Mouse (Mus musculus) forebrain, postnatal 0 days (tissue): ENCODE results near the gene Eef1a1. TPM values are rescaled to one million over a fixed set of nuclear protein-coding genes. Genes with fewer than 3 reads are reported as not detected.

Experiments
- ATAC-seq: fragments of 200-750 bp; cut with Nextera tagmentation; 2 replicates; pipeline ENCODE4 v1.8.0; 2017; ENCODE audit warnings: mild to moderate bottlenecking, moderate library complexity
- DNase-seq: peaks from one replicate; pipeline ENCODE4 v3.0.0-alpha.2; 2015
- H3K27ac ChIP-seq: fragments of 300-500 bp; sonication (generic); 2 replicates; pipeline ENCODE4 v1.5.1; 2014; ENCODE audit warnings: low read depth, mild to moderate bottlenecking, antibody characterized with exemption, low read length, moderate library complexity, mixed read lengths
- H3K27me3 ChIP-seq: fragments of 300-500 bp; sonication (generic); 2 replicates; pipeline ENCODE4 v1.6.1; 2014; ENCODE audit warnings: mild to moderate bottlenecking, low read length, mixed read lengths; ENCODE audit not compliant: insufficient read depth
- H3K36me3 ChIP-seq: fragments of 300-500 bp; sonication (generic); 2 replicates; pipeline ENCODE4 v1.6.1; 2014; ENCODE audit warnings: mild to moderate bottlenecking, moderate library complexity; ENCODE audit not compliant: insufficient read depth
- H3K4me1 ChIP-seq: fragments of 300-500 bp; sonication (generic); 2 replicates; pipeline ENCODE4 v1.6.1; 2014; ENCODE audit warnings: antibody characterized with exemption; ENCODE audit not compliant: insufficient read depth
- H3K4me2 ChIP-seq: fragments of 300-500 bp; sonication (generic); 2 replicates; pipeline ENCODE4 v1.6.1; 2014; ENCODE audit warnings: low read depth, mild to moderate bottlenecking, moderate library complexity
- H3K4me3 ChIP-seq: fragments of 300-500 bp; sonication (generic); 2 replicates; pipeline ENCODE4 v1.5.1; 2014; ENCODE audit warnings: low read depth, low read length, mixed read lengths
- H3K9ac ChIP-seq: fragments of 300-500 bp; sonication (generic); 2 replicates; pipeline ENCODE4 v1.6.1; 2014; ENCODE audit warnings: mild to moderate bottlenecking
- H3K9me3 ChIP-seq: fragments of 300-500 bp; sonication (generic); 2 replicates; pipeline ENCODE4 v1.6.1; 2016; ENCODE audit warnings: low read length
- CTCF ChIP-seq: sonication (generic); IDR thresholded peaks from 2 replicates; pipeline ENCODE4 v1.5.1; 2016; ENCODE audit warnings: antibody characterized with exemption, control low read depth, low read depth
- WGBS: fragments of 180-500 bp; shearing (Covaris S2); extraction: QIAGEN DNeasy Blood & Tissue Kit; methylation state at CpG from one replicate; pipeline ENCODE4 v1.1.7; 2014; 5-methylcytosine and 5-hydroxymethylcytosine counted together
- polyA plus RNA-seq: library from polyadenylated mRNA; unstranded; fragments of >200 nt; fragmentation: Nextera tagmentation; extraction: Ambion mirVana; gene quantifications from 2 replicates; pipeline ENCODE4 v1.2.1, GENCODE M21; 2015
- total RNA-seq: library from RNA; depleted of rRNA; stranded (reverse); fragments of >200 nt; gene quantifications from 2 replicates; pipeline ENCODE4 v1.2.3, GENCODE M21; 2014

Eef1a1 gene
- total and polyA plus RNA-seq, 2 experiments from 2014 or later: 2,982 to 9,311 TPM

- peak overlapping the region; percentile 75 for H3K9ac ChIP-seq
- DNase-seq (peak; percentile 89), ATAC-seq (peak; percentile 81)
- peak overlapping the region; percentile 50 for H3K4me3 ChIP-seq
- TF ChIP-seq CTCF: peak; percentile 93
- peak overlapping the region; percentile 94 for H3K27ac ChIP-seq
- H3K4me1 ChIP-seq: no peaks in the 10 kb centered on the region
- H3K36me3 ChIP-seq: no peaks in the 10 kb centered on the region
- no peaks in the 10 kb centered on the region for H3K27me3 ChIP-seq
- WGBS: 2% methylated on average over 16 of the region's 16 CpGs
- no peaks in the 10 kb centered on the region for H3K9me3 ChIP-seq
- peak overlapping the region; percentile 83 for H3K4me2 ChIP-seq
Measured at GRCm38 (mm10) chr9:78527767-78528381, 38.9 kb upstream of the Eef1a1 start.

- Histone ChIP-seq H3K9me3 (no peaks in the 10 kb centered on the region), H3K27me3 (no peaks in the 10 kb centered on the region), H3K9ac (peak overlapping the region; percentile 75), H3K4me1 (no peaks in the 10 kb centered on the region), H3K36me3 (no peaks in the 10 kb centered on the region), H3K4me3 (peak overlapping the region; percentile 50), H3K4me2 (peak overlapping the region; percentile 83), H3K27ac (peak overlapping the region; percentile 94)
- peak; percentile 89 for DNase-seq
- under 1% methylated on average over 24 of the region's 24 CpGs for WGBS
- TF ChIP-seq CTCF: peak; percentile 74
- peak; percentile 93 for ATAC-seq
Measured at GRCm38 (mm10) chr9:78527301-78527761, 38.4 kb upstream of the Eef1a1 start.

- Histone ChIP-seq H3K4me1 (no peaks in the 10 kb centered on the region), H3K4me3 (no peak overlapping the region), H3K36me3 (no peaks in the 10 kb centered on the region), H3K27ac (no peak overlapping the region), H3K27me3 (no peaks in the 10 kb centered on the region), H3K9me3 (no peaks in the 10 kb centered on the region), H3K4me2 (no peak overlapping the region), H3K9ac (no peak overlapping the region)
- ATAC-seq (no peak), DNase-seq (no peak)
- TF ChIP-seq CTCF: no peak
- 78% methylated on average over 2 of the region's 2 CpGs for WGBS
Measured at GRCm38 (mm10) chr9:78526206-78526605, 37.3 kb upstream of the Eef1a1 start.

GRCm38 (mm10) chr9:78525451-78526135 is 36.6 kb upstream of the Eef1a1 start:
- Histone ChIP-seq H3K9ac (no peak overlapping the region), H3K4me2 (no peak overlapping the region), H3K27ac (no peak overlapping the region), H3K9me3 (no peaks in the 10 kb centered on the region), H3K36me3 (no peaks in the 10 kb centered on the region), H3K27me3 (no peaks in the 10 kb centered on the region), H3K4me1 (no peaks in the 10 kb centered on the region), H3K4me3 (no peak overlapping the region)
- TF ChIP-seq CTCF: no peak
- DNase-seq (no peak), ATAC-seq (no peak)
- 85% methylated on average over 17 of the region's 17 CpGs for WGBS

- Histone ChIP-seq H3K36me3 (no peaks in the 10 kb centered on the region), H3K4me3 (peak overlapping the region; percentile 44), H3K4me2 (peak overlapping the region; percentile 86), H3K4me1 (no peaks in the 10 kb centered on the region), H3K27ac (peak overlapping the region; percentile 78), H3K9ac (peak overlapping the region; percentile 54), H3K9me3 (no peaks in the 10 kb centered on the region), H3K27me3 (no peaks in the 10 kb centered on the region)
- TF ChIP-seq CTCF: peak; percentile 66
- WGBS: 26% methylated on average over 14 of the region's 14 CpGs
- peak; percentile 40 for ATAC-seq
- DNase-seq: peak; percentile 70
Measured at GRCm38 (mm10) chr9:78521689-78522088, 32.7 kb upstream of the Eef1a1 start.

- H3K27me3 ChIP-seq: no peaks in the 10 kb centered on the region
- peak; percentile 83 for DNase-seq
- TF ChIP-seq CTCF: no peak; the same call in 1 of the 2 replicates
- no peaks in the 10 kb centered on the region for H3K4me1 ChIP-seq
- H3K4me3 ChIP-seq: peak overlapping the region; percentile 44
- H3K9ac ChIP-seq: peak overlapping the region; percentile 54
- H3K9me3 ChIP-seq: no peaks in the 10 kb centered on the region
- no peaks in the 10 kb centered on the region for H3K36me3 ChIP-seq
- WGBS: 2% methylated on average over 40 of the region's 40 CpGs
- H3K4me2 ChIP-seq: peak overlapping the region; percentile 86
- ATAC-seq: peak; percentile 78
- peak overlapping the region; percentile 78 for H3K27ac ChIP-seq
Measured at GRCm38 (mm10) chr9:78520780-78521601, 32.0 kb upstream of the Eef1a1 start.
